Mouse (Mus musculus) E14TG2a.4 (cell line): Measurements from ENCODE around the gene Tnr.

Experiments
- CTCF ChIP-seq: conservative IDR thresholded peaks from 2 replicates; pipeline ENCODE4 v1.5.1; 2014; ENCODE audit warnings: low read length
- NANOG ChIP-seq: IDR thresholded peaks from 2 replicates; pipeline ENCODE4 v1.6.1; 2014; ENCODE audit warnings: borderline replicate concordance, low read length, mixed read lengths

DNA sequence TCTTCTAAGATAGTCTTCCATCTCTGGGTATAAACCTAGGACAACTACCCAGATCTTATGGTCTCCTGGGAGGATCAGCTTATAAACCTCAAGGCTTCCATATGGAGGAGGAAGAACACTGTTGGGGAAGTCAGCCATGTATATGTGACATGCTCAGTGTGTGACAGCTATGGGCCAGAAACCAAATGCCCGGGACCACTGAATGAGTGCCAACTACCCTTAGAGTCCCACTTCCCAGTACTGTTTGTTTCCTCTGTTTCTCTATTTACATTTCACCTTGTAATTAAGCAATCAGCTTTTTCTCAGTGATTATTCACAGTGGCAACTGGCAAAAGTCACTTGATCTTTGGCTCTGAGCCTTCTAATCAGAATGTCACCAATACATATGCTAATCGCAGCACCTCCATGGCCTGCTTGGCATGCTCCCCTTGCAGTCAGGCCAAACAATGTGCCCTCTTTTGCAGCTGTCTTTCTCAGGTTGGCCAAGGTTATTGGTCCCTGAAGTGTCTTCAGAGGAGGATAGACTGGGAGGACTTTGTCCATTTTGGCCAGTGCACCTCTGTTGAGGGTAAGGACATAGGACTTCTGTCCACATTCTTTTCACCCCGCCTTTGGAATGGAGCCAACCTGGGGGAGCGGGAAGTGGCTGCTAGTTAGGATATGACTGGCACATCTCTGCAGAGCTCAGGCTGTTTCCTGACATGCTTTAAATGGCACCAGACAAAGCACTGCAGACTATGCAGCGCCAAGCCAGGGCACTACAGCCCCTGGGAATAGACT lies 29.7 kb upstream of the Tnr start:
- no peak for TF ChIP-seq CTCF
- TF ChIP-seq NANOG: no peak
